ENCODE assay signal across 10 mouse cellular contexts in the genomic region with DNA sequence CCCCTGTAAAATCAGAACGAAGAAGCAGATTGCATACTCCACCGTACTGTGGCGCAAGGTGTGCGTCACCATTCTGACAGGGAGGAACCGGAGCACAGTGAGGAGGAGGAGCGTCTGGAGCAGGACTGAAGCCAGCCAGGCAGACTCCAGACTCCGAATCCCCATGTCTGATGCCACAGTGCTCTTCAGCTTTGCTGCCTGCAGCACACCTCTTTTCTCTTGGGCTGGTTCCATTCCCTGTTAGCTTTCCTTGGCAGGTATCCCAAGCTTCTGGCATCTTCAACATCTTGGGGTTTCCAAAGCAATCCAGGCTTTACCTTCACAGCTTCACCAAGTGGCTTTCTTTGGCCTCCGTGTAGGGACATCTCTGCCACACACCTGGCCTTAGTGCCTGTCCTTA.
DNase-seq lines count a peak whose midpoint lies in the region; ATAC-seq and TF ChIP-seq lines count a peak whose summit lies in the region.
"Had no signal": no experiment of that assay in that cellular context is flagged by ENCODE, and none has a peak within 500 bp of the region (broad histone marks: within the 10 kb centered on the region; RNA-seq: fewer than 3 reads in every experiment).

No protein-coding gene starts in this region.

- H3K36me3 ChIP-seq in forebrain, embryonic 16.5 days (ENCODE audit: control insufficient read depth, insufficient read depth): peaks cover 2% of the 10 kb centered on the region; the same call in 1 of the 2 replicates
- no peaks in the 10 kb centered on the region for H3K36me3 ChIP-seq in forebrain, embryonic 11.5 days (ENCODE audit: control insufficient read depth, insufficient read depth, low read length)
- peaks cover 3% of the 10 kb centered on the region; the same call in 1 of the 2 replicates for H3K36me3 ChIP-seq in midbrain, postnatal 0 days (ENCODE audit: insufficient read depth, low read length)

- no peaks in the 10 kb centered on the region for H3K27me3 ChIP-seq in forebrain, embryonic 16.5 days (replicated peaks; ENCODE audit: control insufficient read depth, insufficient read depth, low read length)
- H3K27me3 ChIP-seq in forebrain, embryonic 11.5 days (ENCODE audit: control insufficient read depth, insufficient read depth, low read length): no peaks in the 10 kb centered on the region
- H3K27me3 ChIP-seq in midbrain, postnatal 0 days (ENCODE audit: insufficient read depth, low read length): no peaks in the 10 kb centered on the region
- H3K27me3 ChIP-seq: embryonic facial prominence, embryonic 15.5 days had no signal

- H3K4me2 ChIP-seq in forebrain, embryonic 16.5 days (ENCODE audit: low read length): no peak overlapping the region
- no peak overlapping the region for H3K4me2 ChIP-seq in forebrain, embryonic 11.5 days (ENCODE audit: low read depth, low read length, severe bottlenecking)
- H3K4me2 ChIP-seq in midbrain, postnatal 0 days (ENCODE audit: low read depth, low read length, poor library complexity, severe bottlenecking): no peak overlapping the region
- H3K4me2 ChIP-seq: embryonic facial prominence, embryonic 15.5 days; lung, embryonic 14.5 days had no signal

- intact Hi-C loops in left cerebral cortex, postnatal 14 days (cut with DNase I): no loop called here

- H3K9me3 ChIP-seq in forebrain, embryonic 16.5 days (ENCODE audit: control insufficient read depth, low read length): no peaks in the 10 kb centered on the region
- no peaks in the 10 kb centered on the region for H3K9me3 ChIP-seq in forebrain, embryonic 11.5 days (ENCODE audit: control insufficient read depth, low read length)
- H3K9me3 ChIP-seq in midbrain, postnatal 0 days (ENCODE audit: low read length): no peaks in the 10 kb centered on the region
- H3K9me3 ChIP-seq: embryonic facial prominence, embryonic 15.5 days had no signal

- DNase-seq in forebrain, embryonic 11.5 days (ENCODE audit: low spot score): no peak
- DNase-seq in ES-CJ7 (ENCODE audit: low read depth, low spot score): peak; percentile 47
- DNase-seq in cerebellum, adult 8-10 months: peak; percentile 38
- DNase-seq in left cerebral cortex, postnatal 14 days (ENCODE audit: low spot score in 2 of 2): peak; percentile 14 to 28
- no peak for DNase-seq in midbrain, postnatal 0 days (ENCODE audit: low spot score)
- DNase-seq in kidney, adult 18-20 months: no peak
- no peak for DNase-seq in kidney, postnatal 36 days
- DNase-seq: lung, embryonic 14.5 days had no signal

- no peak overlapping the region for H3K4me3 ChIP-seq in forebrain, embryonic 16.5 days (replicated peaks; ENCODE audit: low read length)
- no peak overlapping the region for H3K4me3 ChIP-seq in forebrain, embryonic 11.5 days (ENCODE audit: low read depth, low read length)
- no peak overlapping the region for H3K4me3 ChIP-seq in midbrain, postnatal 0 days (ENCODE audit: low read depth, low read length)
- H3K4me3 ChIP-seq: embryonic facial prominence, embryonic 15.5 days had no signal

- no peak overlapping the region for H3K27ac ChIP-seq in forebrain, embryonic 16.5 days (ENCODE audit: low read length)
- no peak overlapping the region for H3K27ac ChIP-seq in forebrain, embryonic 11.5 days (ENCODE audit: low read depth, low read length)
- H3K27ac ChIP-seq in midbrain, postnatal 0 days (ENCODE audit: low read depth, low read length): no peak overlapping the region
- H3K27ac ChIP-seq: embryonic facial prominence, embryonic 15.5 days had no signal

- no peak for TF ChIP-seq CTCF in midbrain, postnatal 0 days (IDR thresholded peaks at IDR 0.05)

- 74% methylated on average over 8 of the region's 8 CpGs for WGBS in forebrain, embryonic 16.5 days
- 92% methylated on average over 8 of the region's 8 CpGs for WGBS in forebrain, embryonic 11.5 days
- WGBS in midbrain, postnatal 0 days: 88% methylated on average over 8 of the region's 8 CpGs

- H3K9ac ChIP-seq in forebrain, embryonic 16.5 days (replicated peaks; ENCODE audit: low read depth, low read length): no peak overlapping the region
- H3K9ac ChIP-seq in forebrain, embryonic 11.5 days (ENCODE audit: low read length): no peak overlapping the region
- no peak overlapping the region for H3K9ac ChIP-seq in midbrain, postnatal 0 days (replicated peaks; ENCODE audit: low read length, poor library complexity, severe bottlenecking)
- H3K9ac ChIP-seq: embryonic facial prominence, embryonic 15.5 days; lung, embryonic 14.5 days had no signal

- 0 out of 2 replicates have a peak, but pooled peaks have one; percentile 33 for ATAC-seq in forebrain, embryonic 16.5 days
- no peak for ATAC-seq in forebrain, embryonic 11.5 days (replicated peaks; ENCODE audit: low FRiP score)
- ATAC-seq in midbrain, postnatal 0 days (ENCODE audit: low FRiP score): no peak

- no peaks in the 10 kb centered on the region for H3K4me1 ChIP-seq in forebrain, embryonic 16.5 days (replicated peaks; ENCODE audit: control insufficient read depth, insufficient read depth, low read length)
- no peaks in the 10 kb centered on the region for H3K4me1 ChIP-seq in forebrain, embryonic 11.5 days (replicated peaks; ENCODE audit: control insufficient read depth, insufficient read depth, low read length)
- no peaks in the 10 kb centered on the region for H3K4me1 ChIP-seq in midbrain, postnatal 0 days (ENCODE audit: insufficient read depth, low read length)
- H3K4me1 ChIP-seq: embryonic facial prominence, embryonic 15.5 days had no signal

Comparison
In these comparisons a context has a peak if more than half of its experiments do, and no peak if none do; other contexts are left out.
1. DNase-seq: peak in ES-CJ7 (single experiment), cerebellum, adult 8-10 months (single experiment) and left cerebral cortex, postnatal 14 days (2 of 2); none in forebrain, embryonic 11.5 days (single experiment), midbrain, postnatal 0 days (single experiment), kidney, adult 18-20 months (single experiment) and kidney, postnatal 36 days (0 of 2).